Mouse (Mus musculus): ENCODE data around the gene Dcaf6. TPM values are rescaled to one million over a fixed set of nuclear protein-coding genes. Genes with fewer than 3 reads are reported as not detected.

The Dcaf6 gene
- 10.1 and 10.7 TPM in 2 replicates for polyA plus RNA-seq (2015; fragmentation: Nextera tagmentation; extraction: Ambion mirVana)

- peak within 1 kb of the TSS; percentile 84 for H3K4me2 ChIP-seq (ENCODE audit: low read depth, low read length)
- no peaks in the 10 kb centered on the region for H3K9me3 ChIP-seq (ENCODE audit: control insufficient read depth, low read length)
- ATAC-seq: peak; percentile 92
- peaks cover 3% of the 10 kb centered on the region; the same call in 1 of the 2 replicates for H3K4me1 ChIP-seq (ENCODE audit: control insufficient read depth, insufficient read depth, low read length)
- no peaks in the 10 kb centered on the region for H3K36me3 ChIP-seq (ENCODE audit: control insufficient read depth, insufficient read depth, low read length)
- no peaks in the 10 kb centered on the region for H3K27me3 ChIP-seq (replicated peaks; ENCODE audit: control insufficient read depth, insufficient read depth, low read length)
- WGBS: under 1% methylated on average over 31 of the region's 37 CpGs
- H3K27ac ChIP-seq (ENCODE audit: low read length): peak within 1 kb of the TSS; percentile 98
- H3K4me3 ChIP-seq (ENCODE audit: low read length): peak within 1 kb of the TSS; percentile 92
- peak within 1 kb of the TSS; percentile 91 for H3K9ac ChIP-seq (ENCODE audit: low read depth, low read length)
These were observed at the start of gene Dcaf6, which contains the start of gene Mpc2 for GRCm38 (mm10) chr1:165460360-165460800. TSS of gene Dcaf6 (minus strand) at chr1:165460475. TSS of gene Mpc2 (plus strand) at chr1:165460637.

DNA sequence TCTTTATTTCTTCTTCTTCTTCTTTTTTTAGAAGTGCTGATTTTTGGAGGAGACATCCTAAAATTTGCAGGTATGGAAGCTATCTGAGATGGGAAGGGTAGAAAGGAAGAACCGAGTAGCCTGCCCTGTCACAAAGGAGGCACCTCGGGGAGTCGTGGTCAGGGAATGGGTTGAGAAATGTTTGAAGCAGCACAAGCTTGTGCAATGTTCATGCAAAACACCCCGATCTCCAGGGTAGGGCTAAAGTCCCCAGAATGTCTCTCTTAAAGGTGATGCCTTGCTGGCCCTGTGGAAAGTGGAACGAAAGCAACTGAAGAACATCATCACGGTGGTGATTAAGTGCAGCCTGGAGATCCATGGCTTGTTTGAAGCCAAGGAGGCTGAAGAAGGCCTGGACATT, 46.0 kb upstream of the Dcaf6 start:
- H3K4me1 ChIP-seq (ENCODE audit: control insufficient read depth, insufficient read depth, low read length): peaks cover 5% of the 10 kb centered on the region
- ATAC-seq: no peak
- no peak overlapping the region for H3K4me2 ChIP-seq (ENCODE audit: low read depth, low read length)
- no peak overlapping the region for H3K9ac ChIP-seq (ENCODE audit: low read depth, low read length)
- no peak overlapping the region for H3K27ac ChIP-seq (ENCODE audit: low read length)
- H3K4me3 ChIP-seq (ENCODE audit: low read length): no peak overlapping the region
- no peaks in the 10 kb centered on the region for H3K9me3 ChIP-seq (ENCODE audit: control insufficient read depth, low read length)
- H3K36me3 ChIP-seq (ENCODE audit: control insufficient read depth, insufficient read depth, low read length): no peaks in the 10 kb centered on the region
- WGBS: 83% methylated on average over 6 of the region's 6 CpGs
- no peaks in the 10 kb centered on the region for H3K27me3 ChIP-seq (replicated peaks; ENCODE audit: control insufficient read depth, insufficient read depth, low read length)

GRCm38 (mm10) chr1:165503307-165504024, 43.2 kb upstream of the Dcaf6 start:
- Histone ChIP-seq H3K36me3 (ENCODE audit: control insufficient read depth, insufficient read depth, low read length) (no peaks in the 10 kb centered on the region), H3K4me2 (ENCODE audit: low read depth, low read length) (no peak overlapping the region), H3K4me3 (ENCODE audit: low read length) (no peak overlapping the region), H3K9me3 (ENCODE audit: control insufficient read depth, low read length) (no peaks in the 10 kb centered on the region), H3K27ac (ENCODE audit: low read length) (no peak overlapping the region), H3K4me1 (ENCODE audit: control insufficient read depth, insufficient read depth, low read length) (peaks cover 5% of the 10 kb centered on the region), H3K27me3 (replicated peaks; ENCODE audit: control insufficient read depth, insufficient read depth, low read length) (no peaks in the 10 kb centered on the region), H3K9ac (ENCODE audit: low read depth, low read length) (no peak overlapping the region)
- WGBS: 26% methylated on average over 10 of the region's 10 CpGs
- peak; percentile 55 for ATAC-seq

DNA sequence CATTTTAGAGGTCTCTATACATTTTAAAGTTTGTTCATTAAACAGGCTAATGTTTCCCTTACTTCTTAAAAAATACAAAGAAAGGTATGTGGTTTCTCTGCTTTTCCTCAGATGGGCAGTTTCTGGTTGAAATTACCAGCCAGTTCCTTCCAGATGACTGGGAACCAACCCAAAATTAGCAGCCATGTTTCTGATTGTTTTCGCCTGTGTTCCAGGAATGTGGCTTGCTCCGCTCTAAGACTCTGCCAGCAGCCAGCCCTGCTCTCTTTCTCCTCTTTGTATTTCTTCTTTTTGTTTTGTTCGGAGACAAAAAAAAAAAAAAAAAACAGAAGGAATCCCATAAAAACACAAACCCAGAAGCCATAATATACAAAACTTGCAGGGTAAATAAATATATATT, 38.6 kb upstream of the Dcaf6 start:
- 64% methylated on average over 3 of the region's 3 CpGs for WGBS

GRCm38 (mm10) chr1:165489197-165489596, 28.9 kb upstream of the Dcaf6 start:
- Histone ChIP-seq H3K27ac (ENCODE audit: low read length) (no peak overlapping the region), H3K9me3 (ENCODE audit: control insufficient read depth, low read length) (no peaks in the 10 kb centered on the region), H3K9ac (ENCODE audit: low read depth, low read length) (no peak overlapping the region), H3K36me3 (ENCODE audit: control insufficient read depth, insufficient read depth, low read length) (no peaks in the 10 kb centered on the region), H3K4me2 (ENCODE audit: low read depth, low read length) (no peak overlapping the region), H3K4me1 (ENCODE audit: control insufficient read depth, insufficient read depth, low read length) (no peaks in the 10 kb centered on the region), H3K27me3 (replicated peaks; ENCODE audit: control insufficient read depth, insufficient read depth, low read length) (no peaks in the 10 kb centered on the region), H3K4me3 (ENCODE audit: low read length) (no peak overlapping the region)
- no peak for ATAC-seq
- WGBS: 80% methylated on average over 4 of the region's 4 CpGs

More for the DNA sequence above, 38.6 kb upstream of the Dcaf6 start:
- Histone ChIP-seq H3K9me3 (ENCODE audit: control insufficient read depth, low read length) (no peaks in the 10 kb centered on the region), H3K9ac (ENCODE audit: low read depth, low read length) (no peak overlapping the region), H3K4me2 (ENCODE audit: low read depth, low read length) (no peak overlapping the region), H3K36me3 (ENCODE audit: control insufficient read depth, insufficient read depth, low read length) (no peaks in the 10 kb centered on the region), H3K27me3 (replicated peaks; ENCODE audit: control insufficient read depth, insufficient read depth, low read length) (no peaks in the 10 kb centered on the region), H3K4me1 (ENCODE audit: control insufficient read depth, insufficient read depth, low read length) (peaks cover 5% of the 10 kb centered on the region), H3K27ac (ENCODE audit: low read length) (no peak overlapping the region), H3K4me3 (ENCODE audit: low read length) (no peak overlapping the region)
- ATAC-seq: no peak

- Histone ChIP-seq H3K9ac (ENCODE audit: low read depth, low read length) (no peak overlapping the region), H3K4me1 (ENCODE audit: control insufficient read depth, insufficient read depth, low read length) (no peaks in the 10 kb centered on the region), H3K4me3 (ENCODE audit: low read length) (no peak overlapping the region), H3K27me3 (replicated peaks; ENCODE audit: control insufficient read depth, insufficient read depth, low read length) (no peaks in the 10 kb centered on the region), H3K9me3 (ENCODE audit: control insufficient read depth, low read length) (no peaks in the 10 kb centered on the region), H3K4me2 (ENCODE audit: low read depth, low read length) (no peak overlapping the region), H3K36me3 (ENCODE audit: control insufficient read depth, insufficient read depth, low read length) (no peaks in the 10 kb centered on the region), H3K27ac (ENCODE audit: low read length) (no peak overlapping the region)
- no peak for ATAC-seq
- 86% methylated on average over 2 of the region's 2 CpGs for WGBS
These were observed 25.8 kb upstream of the Dcaf6 start for GRCm38 (mm10) chr1:165486108-165486507.

DNA sequence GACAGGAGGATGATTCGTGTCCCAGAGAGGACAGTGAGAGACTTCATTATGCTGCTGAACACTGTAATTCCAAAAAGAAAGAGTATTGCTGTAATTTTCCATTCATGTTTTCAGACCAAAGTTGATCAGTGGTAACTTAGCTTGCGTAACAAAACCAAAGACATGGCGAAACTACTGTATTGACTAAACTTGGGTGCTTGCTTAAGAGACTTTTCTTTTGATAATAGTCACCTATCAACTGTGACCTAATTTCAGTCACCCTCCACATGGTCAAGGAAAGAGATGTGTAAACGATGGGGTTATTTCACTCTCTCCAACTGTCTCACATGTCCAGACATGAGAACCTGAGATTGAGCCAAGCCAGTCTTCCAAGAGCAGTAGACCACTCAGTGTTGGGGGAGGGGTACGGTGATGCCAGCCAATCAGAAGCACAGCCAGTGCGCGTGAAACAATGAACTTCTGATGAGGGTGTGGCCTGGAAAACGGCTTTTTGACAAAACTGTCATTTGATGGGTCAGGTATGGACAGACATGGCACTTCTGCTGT, 24.5 kb upstream of the Dcaf6 start, which contains the start of gene Adcy10:
TSS of gene Adcy10 (plus strand) at position 496 of the 546 bp plus-strand sequence.
- no peak within 1 kb of the TSS for H3K4me3 ChIP-seq (ENCODE audit: low read length)
- WGBS: 88% methylated on average over 8 of the region's 8 CpGs
- ATAC-seq: no peak

DNA sequence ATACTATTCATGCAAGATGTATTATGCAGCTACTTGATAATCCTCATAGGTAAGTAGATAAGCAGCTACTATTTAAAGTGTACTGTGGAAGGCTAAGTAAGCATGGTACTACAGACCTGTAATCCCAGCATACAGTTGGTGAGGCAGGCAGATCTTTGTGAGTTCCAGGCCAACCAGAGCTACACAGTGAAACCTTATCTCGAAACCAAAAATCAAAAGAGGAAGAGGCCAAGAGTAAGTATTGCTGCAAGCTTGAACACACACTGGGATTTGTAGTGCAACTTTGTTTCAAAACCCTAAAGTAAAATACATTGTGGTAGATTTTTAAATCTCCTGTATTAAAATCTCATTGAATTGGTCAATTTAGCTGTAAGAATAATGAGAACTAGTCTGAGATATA, 11.2 kb upstream of the Dcaf6 start:
- WGBS: 77% methylated on average over 1 of the region's 1 CpGs
- no peak for ATAC-seq
- no peak overlapping the region for H3K27ac ChIP-seq (ENCODE audit: low read length)

More for the DNA sequence above, 24.5 kb upstream of the Dcaf6 start, which contains the start of gene Adcy10:
- no peak within 1 kb of the TSS for H3K4me2 ChIP-seq (ENCODE audit: low read depth, low read length)
- H3K27ac ChIP-seq (ENCODE audit: low read length): no peak within 1 kb of the TSS
- no peaks in the 10 kb centered on the region for H3K27me3 ChIP-seq (replicated peaks; ENCODE audit: control insufficient read depth, insufficient read depth, low read length)
- H3K36me3 ChIP-seq (ENCODE audit: control insufficient read depth, insufficient read depth, low read length): no peaks in the 10 kb centered on the region
- H3K9me3 ChIP-seq (ENCODE audit: control insufficient read depth, low read length): no peaks in the 10 kb centered on the region
- no peak within 1 kb of the TSS for H3K9ac ChIP-seq (ENCODE audit: low read depth, low read length)
- H3K4me1 ChIP-seq (ENCODE audit: control insufficient read depth, insufficient read depth, low read length): no peaks in the 10 kb centered on the region

DNA sequence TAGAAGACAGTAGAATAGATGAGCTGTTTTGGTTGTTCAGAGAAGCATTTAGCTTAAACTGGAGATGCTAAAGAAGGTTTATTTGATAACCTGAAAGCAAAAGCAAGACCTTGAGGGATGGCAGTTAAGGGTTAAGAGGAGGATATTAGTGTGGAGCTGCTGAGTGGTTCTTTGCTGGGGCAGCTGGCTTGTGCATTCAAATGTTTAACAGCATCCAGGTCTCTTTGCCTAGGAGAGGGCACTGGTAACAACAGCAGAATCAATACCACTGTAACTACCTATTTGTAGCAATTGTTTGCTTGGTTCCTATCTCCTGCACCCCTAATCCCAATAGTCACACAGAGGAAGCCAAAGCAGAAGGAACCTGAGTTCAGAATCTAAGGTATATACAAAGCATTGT, 9.4 kb upstream of the Dcaf6 start:
- Histone ChIP-seq H3K4me2 (ENCODE audit: low read depth, low read length) (no peak overlapping the region), H3K9ac (ENCODE audit: low read depth, low read length) (no peak overlapping the region), H3K9me3 (ENCODE audit: control insufficient read depth, low read length) (no peaks in the 10 kb centered on the region), H3K4me3 (ENCODE audit: low read length) (no peak overlapping the region), H3K27me3 (replicated peaks; ENCODE audit: control insufficient read depth, insufficient read depth, low read length) (no peaks in the 10 kb centered on the region), H3K36me3 (ENCODE audit: control insufficient read depth, insufficient read depth, low read length) (no peaks in the 10 kb centered on the region), H3K4me1 (ENCODE audit: control insufficient read depth, insufficient read depth, low read length) (no peaks in the 10 kb centered on the region), H3K27ac (ENCODE audit: low read length) (no peak overlapping the region)
- no peak for ATAC-seq

More for the DNA sequence above, 11.2 kb upstream of the Dcaf6 start:
- no peak overlapping the region for H3K4me3 ChIP-seq (ENCODE audit: low read length)
- H3K4me1 ChIP-seq (ENCODE audit: control insufficient read depth, insufficient read depth, low read length): no peaks in the 10 kb centered on the region
- no peaks in the 10 kb centered on the region for H3K27me3 ChIP-seq (replicated peaks; ENCODE audit: control insufficient read depth, insufficient read depth, low read length)
- no peaks in the 10 kb centered on the region for H3K36me3 ChIP-seq (ENCODE audit: control insufficient read depth, insufficient read depth, low read length)
- no peaks in the 10 kb centered on the region for H3K9me3 ChIP-seq (ENCODE audit: control insufficient read depth, low read length)
- no peak overlapping the region for H3K4me2 ChIP-seq (ENCODE audit: low read depth, low read length)
- no peak overlapping the region for H3K9ac ChIP-seq (ENCODE audit: low read depth, low read length)
